Mouse (Mus musculus) lung, postnatal 0 days (tissue): Measurements from ENCODE around the gene Hivep3. TPM values are rescaled to one million over a fixed set of nuclear protein-coding genes. Genes with fewer than 3 reads are reported as not detected.

Experiments used
- ATAC-seq: fragments of 200-750 bp; cut with Nextera tagmentation; 2 replicates; pipeline ENCODE4 v1.8.0; 2017; ENCODE audit warnings: moderate library complexity
- DNase-seq: peaks from one replicate; pipeline ENCODE4 v3.0.0-alpha.2; 2016; ENCODE audit warnings: low spot score
- H3K27ac ChIP-seq: fragments of 300-500 bp; sonication (generic); 2 replicates; pipeline ENCODE4 v1.5.1; 2014; ENCODE audit warnings: antibody characterized with exemption, mild to moderate bottlenecking, low read length, mixed read lengths
- H3K27me3 ChIP-seq: fragments of 300-500 bp; sonication (generic); replicated peaks from 2 replicates; pipeline ENCODE4 v1.6.1; 2014; ENCODE audit warnings: low read length, mixed read lengths; ENCODE audit not compliant: insufficient read depth
- H3K36me3 ChIP-seq: fragments of 300-500 bp; sonication (generic); 2 replicates; pipeline ENCODE4 v1.6.1; 2014; ENCODE audit warnings: low read length, mixed read lengths; ENCODE audit not compliant: insufficient read depth
- H3K4me1 ChIP-seq: fragments of 300-500 bp; sonication (generic); 2 replicates; pipeline ENCODE4 v1.6.1; 2014; ENCODE audit warnings: antibody characterized with exemption, low read depth, low read length, mixed read lengths; ENCODE audit not compliant: insufficient read depth
- H3K4me2 ChIP-seq: fragments of 300-500 bp; sonication (generic); replicated peaks from 2 replicates; pipeline ENCODE4 v1.6.1; 2014; ENCODE audit warnings: low read depth, mild to moderate bottlenecking, low read length, moderate library complexity, mixed read lengths
- H3K4me3 ChIP-seq: fragments of 300-500 bp; sonication (generic); 2 replicates; pipeline ENCODE4 v1.5.1; 2014; ENCODE audit warnings: low read depth, low read length
- H3K9ac ChIP-seq: fragments of 300-500 bp; sonication (generic); replicated peaks from 2 replicates; pipeline ENCODE4 v1.6.1; 2014; ENCODE audit warnings: low read depth, mild to moderate bottlenecking
- H3K9me3 ChIP-seq: fragments of 300-500 bp; sonication (generic); 2 replicates; pipeline ENCODE4 v1.6.1; 2016; ENCODE audit warnings: low read length, mixed read lengths
- CTCF ChIP-seq: IDR thresholded peaks from 2 replicates; pipeline ENCODE4 v1.5.1; 2016; ENCODE audit warnings: antibody characterized with exemption, mild to moderate bottlenecking
- EP300 ChIP-seq: IDR thresholded peaks from 2 replicates; pipeline ENCODE4 v1.6.1; 2016; ENCODE audit warnings: antibody characterized with exemption, mild to moderate bottlenecking, control low read depth
- WGBS: fragments of 180-500 bp; shearing (Covaris S2); extraction: QIAGEN DNeasy Blood & Tissue Kit; methylation state at CpG from one replicate; pipeline ENCODE4 v1.1.7; 2014; 5-methylcytosine and 5-hydroxymethylcytosine counted together
- polyA plus RNA-seq: library from polyadenylated mRNA; unstranded; fragments of >200 nt; fragmentation: Nextera tagmentation; extraction: Ambion mirVana; gene quantifications from 2 replicates; pipeline ENCODE4 v1.2.1, GENCODE M21; 2015

Gene Hivep3
- polyA plus RNA-seq, 1 experiment from 2014 or later = 30.7 TPM

- H3K27me3 ChIP-seq = no peaks in the 10 kb centered on the region
- 80% methylated on average over 6 of the region's 6 CpGs for WGBS
- no peak overlapping the region for H3K4me3 ChIP-seq
- peaks cover 9% of the 10 kb centered on the region; the same call in 1 of the 2 replicates for H3K4me1 ChIP-seq
- H3K4me2 ChIP-seq = no peak overlapping the region
- H3K9ac ChIP-seq = no peak overlapping the region
- no peak for TF ChIP-seq EP300
- no peak for TF ChIP-seq CTCF
- H3K9me3 ChIP-seq = no peaks in the 10 kb centered on the region
- ATAC-seq = no peak
- no peak for DNase-seq
- H3K27ac ChIP-seq = no peak overlapping the region
- H3K36me3 ChIP-seq = no peaks in the 10 kb centered on the region
Measured at GRCm38 (mm10) chr4:119972375-119972774, 238.8 kb downstream of the Hivep3 start.

GRCm38 (mm10) chr4:119973729-119974605 lies 240.4 kb downstream of the Hivep3 start:
- 67% methylated on average over 9 of the region's 9 CpGs for WGBS
- no peak overlapping the region for H3K27ac ChIP-seq
- no peak overlapping the region for H3K9ac ChIP-seq
- DNase-seq (peak; percentile 38), ATAC-seq (peak; percentile 64)
- no peak overlapping the region for H3K4me3 ChIP-seq
- no peaks in the 10 kb centered on the region for H3K27me3 ChIP-seq
- H3K9me3 ChIP-seq = no peaks in the 10 kb centered on the region
- TF ChIP-seq EP300 (no peak), CTCF (no peak)
- no peaks in the 10 kb centered on the region for H3K4me1 ChIP-seq
- H3K36me3 ChIP-seq = no peaks in the 10 kb centered on the region
- no peak overlapping the region for H3K4me2 ChIP-seq

- no peak overlapping the region for H3K9ac ChIP-seq
- no peak overlapping the region for H3K27ac ChIP-seq
- no peak overlapping the region for H3K4me3 ChIP-seq
- DNase-seq = no peak
- TF ChIP-seq CTCF (no peak), EP300 (no peak)
- H3K36me3 ChIP-seq = no peaks in the 10 kb centered on the region
- ATAC-seq = no peak
- no peak overlapping the region for H3K4me2 ChIP-seq
- 75% methylated on average over 10 of the region's 10 CpGs for WGBS
- H3K27me3 ChIP-seq = no peaks in the 10 kb centered on the region
- H3K9me3 ChIP-seq = no peaks in the 10 kb centered on the region
- H3K4me1 ChIP-seq = no peaks in the 10 kb centered on the region
Measured at GRCm38 (mm10) chr4:119975242-119975641, 241.7 kb downstream of the Hivep3 start.

GRCm38 (mm10) chr4:119975822-119976221 lies 242.2 kb downstream of the Hivep3 start:
- 67% methylated on average over 12 of the region's 12 CpGs for WGBS
- TF ChIP-seq CTCF = no peak
- TF ChIP-seq EP300 = no peak
- no peak for DNase-seq
- no peaks in the 10 kb centered on the region for H3K27me3 ChIP-seq
- no peak overlapping the region for H3K27ac ChIP-seq
- H3K4me3 ChIP-seq = no peak overlapping the region
- no peaks in the 10 kb centered on the region for H3K4me1 ChIP-seq
- H3K36me3 ChIP-seq = no peaks in the 10 kb centered on the region
- no peak for ATAC-seq
- H3K4me2 ChIP-seq = no peak overlapping the region
- H3K9ac ChIP-seq = no peak overlapping the region
- no peaks in the 10 kb centered on the region for H3K9me3 ChIP-seq

- no peaks in the 10 kb centered on the region for H3K36me3 ChIP-seq
- no peak for DNase-seq
- no peak for ATAC-seq
- no peak overlapping the region for H3K4me3 ChIP-seq
- TF ChIP-seq CTCF (no peak), EP300 (no peak)
- no peak overlapping the region for H3K4me2 ChIP-seq
- 15% methylated on average over 3 of the region's 3 CpGs for WGBS
- H3K9ac ChIP-seq = no peak overlapping the region
- H3K4me1 ChIP-seq = no peaks in the 10 kb centered on the region
- no peaks in the 10 kb centered on the region for H3K9me3 ChIP-seq
- no peaks in the 10 kb centered on the region for H3K27me3 ChIP-seq
- no peak overlapping the region for H3K27ac ChIP-seq
Measured at GRCm38 (mm10) chr4:119976428-119977168, 243.0 kb downstream of the Hivep3 start.

GRCm38 (mm10) chr4:119977817-119978491 lies 244.4 kb downstream of the Hivep3 start:
- DNase-seq (no peak), ATAC-seq (no peak)
- no peak overlapping the region for H3K4me2 ChIP-seq
- no peaks in the 10 kb centered on the region for H3K9me3 ChIP-seq
- no peak for TF ChIP-seq EP300
- no peak for TF ChIP-seq CTCF
- H3K36me3 ChIP-seq = no peaks in the 10 kb centered on the region
- no peaks in the 10 kb centered on the region for H3K27me3 ChIP-seq
- H3K4me1 ChIP-seq = no peaks in the 10 kb centered on the region
- no peak overlapping the region for H3K27ac ChIP-seq
- H3K9ac ChIP-seq = no peak overlapping the region
- H3K4me3 ChIP-seq = no peak overlapping the region
- WGBS = 40% methylated on average over 7 of the region's 7 CpGs
